In the genomic region with DNA sequence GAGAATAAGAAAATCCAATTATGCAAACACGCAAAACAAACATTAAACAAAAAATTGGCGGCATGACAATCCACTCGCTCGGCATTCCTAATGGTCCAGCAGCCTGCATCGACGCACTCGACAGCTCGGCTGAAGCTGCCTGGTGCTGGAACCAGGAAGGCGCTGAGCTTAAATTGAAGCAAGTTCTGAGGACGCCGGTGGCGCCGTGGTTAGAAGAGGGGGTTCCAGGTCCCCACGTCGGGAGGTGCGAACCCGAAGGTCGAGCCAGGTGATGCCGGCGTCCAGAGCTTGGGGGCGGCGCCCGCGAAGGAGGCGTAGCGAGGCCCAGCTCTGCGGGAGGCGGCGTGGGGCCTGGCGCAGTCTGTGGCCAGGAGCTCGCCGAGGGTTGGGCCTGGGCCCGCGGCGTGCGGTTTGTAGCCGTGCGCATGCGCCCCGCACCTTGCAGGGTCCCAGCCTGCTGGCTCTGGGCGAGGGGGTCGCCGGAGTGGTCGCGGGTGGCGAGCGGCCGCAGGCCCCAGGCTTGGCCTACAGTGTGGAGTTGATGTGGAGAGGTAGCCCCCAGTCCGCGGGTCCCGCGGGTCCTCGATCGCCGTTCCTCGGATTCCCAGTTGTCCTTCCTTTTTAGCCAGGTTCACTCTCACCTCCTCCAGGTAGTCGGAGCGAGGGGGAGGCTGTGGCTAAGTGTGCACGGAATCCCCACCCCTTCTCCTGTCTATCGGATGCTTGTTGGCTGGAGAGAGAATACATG, we compare ENCODE assay signal across 8 mouse cellular contexts. TPM values are rescaled to one million over a fixed set of nuclear protein-coding genes. Genes with fewer than 3 reads are reported as not detected.
DNase-seq lines count a peak whose midpoint lies in the region; ATAC-seq and TF ChIP-seq lines count a peak whose summit lies in the region.

No protein-coding gene starts in this region.

- peak overlapping the region; percentile 72 for H3K27ac ChIP-seq in MEL (ENCODE audit: control insufficient read depth, low read depth, low read length)
- H3K27ac ChIP-seq in forebrain, embryonic 16.5 days (ENCODE audit: low read length): peak overlapping the region; percentile 16; the same call in 1 of the 2 replicates
- peak overlapping the region; percentile 63 for H3K27ac ChIP-seq in layer of hippocampus, adult 2 months
- H3K27ac ChIP-seq in neural tube, embryonic 15.5 days (replicated peaks): peak overlapping the region; percentile 63; the same call in 1 of the 2 replicates
- H3K27ac ChIP-seq in thymus, adult 2 months (ENCODE audit: control insufficient read depth, insufficient read depth, low read length): no peak overlapping the region

- TF ChIP-seq POLR2A in MEL (IDR thresholded peaks at IDR 0.05; ENCODE audit: control insufficient read depth in 1 of 2, insufficient read depth in 1 of 2, low read depth in 1 of 2, low read length in 2 of 2, poor library complexity in 1 of 2): peak; percentile 69 to 73; a peak in 3 of 4 replicates
- peak; percentile 49; the same call in 1 of the 2 replicates for TF ChIP-seq POLR2A in lung, adult 2 months (IDR thresholded peaks at IDR 0.05; ENCODE audit: borderline replicate concordance, extremely low read depth, low read depth, low read length)
- 0 out of 2 replicates have a peak, but pooled peaks have one; percentile 31 for TF ChIP-seq POLR2A in thymus, adult 2 months (IDR thresholded peaks at IDR 0.05; ENCODE audit: control insufficient read depth, extremely low read depth, insufficient read depth, low read length, poor library complexity)

- no peaks in the 10 kb centered on the region for H3K9me3 ChIP-seq in MEL (replicated peaks; ENCODE audit: insufficient read depth, low read length)
- no peaks in the 10 kb centered on the region for H3K9me3 ChIP-seq in forebrain, embryonic 16.5 days (ENCODE audit: control insufficient read depth, low read length)
- H3K9me3 ChIP-seq in neural tube, embryonic 15.5 days (replicated peaks): no peaks in the 10 kb centered on the region

- intact Hi-C loops in heart, postnatal 36 days (cut with DNase I): loop anchor here (10.0 kb wide), 2 partner anchors 359 to 599 kb away; partner anchors contain the start of gene Mfsd1

- TF ChIP-seq RAD21 in MEL (IDR thresholded peaks at IDR 0.05; ENCODE audit: low read depth, low read length): no peak

- no peaks in the 10 kb centered on the region for H3K27me3 ChIP-seq in MEL (ENCODE audit: control insufficient read depth in 1 of 2, insufficient read depth in 2 of 2, low read length in 2 of 2)
- H3K27me3 ChIP-seq in forebrain, embryonic 16.5 days (replicated peaks; ENCODE audit: control insufficient read depth, insufficient read depth, low read length): peaks cover 14% of the 10 kb centered on the region
- peaks cover 19% of the 10 kb centered on the region for H3K27me3 ChIP-seq in neural tube, embryonic 15.5 days (replicated peaks)
- H3K27me3 ChIP-seq in thymus, adult 2 months (ENCODE audit: control insufficient read depth, insufficient read depth, low read length): peaks cover 12% of the 10 kb centered on the region

- peak; percentile 95 for ATAC-seq in forebrain, embryonic 16.5 days
- peak; percentile 95 for ATAC-seq in neural tube, embryonic 15.5 days (ENCODE audit: low FRiP score)

- peaks cover 2% of the 10 kb centered on the region in 2 experiments; a peak in 2 of 4 replicates for H3K4me1 ChIP-seq in MEL (ENCODE audit: control insufficient read depth in 1 of 2, insufficient read depth in 2 of 2, low read length in 2 of 2)
- H3K4me1 ChIP-seq in forebrain, embryonic 16.5 days (replicated peaks; ENCODE audit: control insufficient read depth, insufficient read depth, low read length): peaks cover 23% of the 10 kb centered on the region
- H3K4me1 ChIP-seq in lung, adult 2 months (ENCODE audit: control insufficient read depth, insufficient read depth, low read length): peaks cover 5% of the 10 kb centered on the region
- H3K4me1 ChIP-seq in neural tube, embryonic 15.5 days: peaks cover 29% of the 10 kb centered on the region
- peaks cover 18% of the 10 kb centered on the region for H3K4me1 ChIP-seq in thymus, adult 2 months (replicated peaks; ENCODE audit: control insufficient read depth, insufficient read depth, low read length)

- H3K36me3 ChIP-seq in MEL (ENCODE audit: control insufficient read depth in 1 of 2, insufficient read depth in 2 of 2, low read length in 2 of 2): peaks cover 0 to 7% of the 10 kb centered on the region in 2 experiments; a peak in 2 of 4 replicates
- no peaks in the 10 kb centered on the region for H3K36me3 ChIP-seq in forebrain, embryonic 16.5 days (ENCODE audit: control insufficient read depth, insufficient read depth)
- H3K36me3 ChIP-seq in neural tube, embryonic 15.5 days: no peaks in the 10 kb centered on the region
- H3K36me3 ChIP-seq in thymus, adult 2 months (ENCODE audit: control insufficient read depth, insufficient read depth, low read length): no peaks in the 10 kb centered on the region

- H3K4me3 ChIP-seq in MEL (ENCODE audit: control insufficient read depth in 1 of 2, insufficient read depth in 1 of 2, low read depth in 2 of 2, low read length in 2 of 2): peak overlapping the region; percentile 76 to 99
- H3K4me3 ChIP-seq in forebrain, embryonic 16.5 days (replicated peaks; ENCODE audit: low read length): peak overlapping the region; percentile 95
- H3K4me3 ChIP-seq in layer of hippocampus, adult 2 months: peak overlapping the region; percentile 85
- H3K4me3 ChIP-seq in lung, adult 2 months (replicated peaks; ENCODE audit: extremely low read depth, low read depth, low read length): peak overlapping the region; percentile 73
- H3K4me3 ChIP-seq in neural tube, embryonic 15.5 days (replicated peaks): peak overlapping the region; percentile 56
- peak overlapping the region; percentile 85 for H3K4me3 ChIP-seq in thymus, adult 2 months (ENCODE audit: control insufficient read depth, insufficient read depth, low read length)

- WGBS in forebrain, embryonic 16.5 days: under 1% methylated on average over 52 of the region's 60 CpGs
- WGBS in lung, adult 2 months: under 1% methylated on average over 60 of the region's 60 CpGs
- under 1% methylated on average over 57 of the region's 60 CpGs for whole genome bisulfite sequencing in neural tube, embryonic 15.5 days
- WGBS in thymus, adult 2 months: under 1% methylated on average over 60 of the region's 60 CpGs

- H3K79me2 ChIP-seq in MEL (ENCODE audit: control insufficient read depth, insufficient read depth, low read length, poor library complexity): peaks cover 31% of the 10 kb centered on the region

- peak overlapping the region; percentile 82 for H3K4me2 ChIP-seq in forebrain, embryonic 16.5 days (ENCODE audit: low read length)
- peak overlapping the region; percentile 69 for H3K4me2 ChIP-seq in neural tube, embryonic 15.5 days

- TF ChIP-seq EP300 in MEL (IDR thresholded peaks at IDR 0.05; ENCODE audit: low read depth in 1 of 2, low read length in 2 of 2): no peak

- peak overlapping the region; percentile 99 for H3K9ac ChIP-seq in MEL (ENCODE audit: control insufficient read depth, low read depth, low read length, poor library complexity, severe bottlenecking)
- H3K9ac ChIP-seq in forebrain, embryonic 16.5 days (replicated peaks; ENCODE audit: low read depth, low read length): peak overlapping the region; percentile 89
- peak overlapping the region; percentile 57 for H3K9ac ChIP-seq in neural tube, embryonic 15.5 days (replicated peaks)

- no peak for TF ChIP-seq CTCF in MEL (IDR thresholded peaks at IDR 0.05 in 2 of 3, conservative IDR thresholded peaks at IDR 0.05 in 1 of 3; ENCODE audit: control insufficient read depth in 1 of 3, insufficient read depth in 1 of 3, low read depth in 2 of 3, low read length in 3 of 3, poor library complexity in 1 of 3, severe bottlenecking in 1 of 3)
- TF ChIP-seq CTCF in layer of hippocampus, adult 2 months (conservative IDR thresholded peaks at IDR 0.05): no peak
- no peak for TF ChIP-seq CTCF in lung, adult 2 months (IDR thresholded peaks at IDR 0.05; ENCODE audit: insufficient read depth, low read length)
- TF ChIP-seq CTCF in thymus, adult 2 months (IDR thresholded peaks at IDR 0.05; ENCODE audit: borderline replicate concordance, control insufficient read depth, extremely low read depth, insufficient read depth, low read length, poor library complexity): 0 out of 2 replicates have a peak, but pooled peaks have one; percentile 24

- DNase-seq in MEL (ENCODE audit: low read depth, low spot score): peak; percentile 92
- peak; percentile 69 to 80 for DNase-seq in cerebellum, adult 18-20 months
- peak; percentile 72 to 84 for DNase-seq in heart, postnatal 36 days
- DNase-seq in layer of hippocampus, adult 2 months (ENCODE audit: low spot score in 2 of 2): peak; percentile 43 to 65
- peak; percentile 66 for DNase-seq in lung, adult 2 months
- DNase-seq in thymus, adult 2 months: peak; percentile 77

TF ChIP-seq in MEL, 35 proteins besides CTCF, POLR2A, EP300 and RAD21 (continues in another document):
- TF ChIP-seq MYC (IDR thresholded peaks at IDR 0.05; ENCODE audit: low read depth, low read length): no peak
- TF ChIP-seq UBTF (IDR thresholded peaks at IDR 0.05; ENCODE audit: borderline replicate concordance, insufficient read depth, low read depth, low read length): no peak
- TF ChIP-seq MYB (IDR thresholded peaks at IDR 0.05; ENCODE audit: low read depth, low read length): no peak
- TF ChIP-seq HCFC1 (IDR thresholded peaks at IDR 0.05; ENCODE audit: low read depth, low read length): peak; percentile 89

RNA-seq across cellular contexts. Expression of gene Shox2, which starts 4.1 kb away (rescaled TPM):
- 3.1 and 3.7 TPM in 2 replicates for total RNA-seq in MEL (2012; rRNA removed)
- polyA plus RNA-seq in MEL (2012; ENCODE audit: insufficient read depth in 1 of 2, insufficient read length in 2 of 2, low read depth in 1 of 2, low replicate concordance in 2 of 2, missing spikeins in 1 of 2): 1 to 10 TPM in 1 of 2 experiments, not detected in 1; 6.5 TPM
- 1.0 TPM in 2 replicates for polyA plus RNA-seq in forebrain, embryonic 16.5 days (2015; fragmentation: Nextera tagmentation; extraction: Ambion mirVana)
- total RNA-seq in heart, postnatal 36 days (2021): 1 to 10 TPM in 1 of 2 experiments, under 1 TPM in 1; 0.57 to 1.6 TPM
- under 1 TPM in 1 of 2 experiments, not detected in 1; 0.87 TPM for total RNA-seq in layer of hippocampus, adult 2 months (2021)
- 0.71 and 0.94 TPM in 2 replicates for polyA plus RNA-seq in lung, adult 2 months (2012; rRNA removed)
- 8.5 and 13.2 TPM in 2 replicates for polyA plus RNA-seq in neural tube, embryonic 15.5 days (2015; fragmentation: Nextera tagmentation; extraction: Ambion mirVana)
- polyA plus RNA-seq in thymus, adult 2 months (2012; rRNA removed): 0.47 and 0.51 TPM in 2 replicates

RNA-seq across cellular contexts. Expression of gene Rsrc1, which starts 4.5 kb away (rescaled TPM):
- 20.8 and 22.8 TPM in 2 replicates for total RNA-seq in MEL (2012; rRNA removed)
- 100 to 1,000 TPM in 1 of 2 experiments, 10 to 100 TPM in 1; 42.7 to 100 TPM for polyA plus RNA-seq in MEL (2012; ENCODE audit: insufficient read depth in 1 of 2, insufficient read length in 2 of 2, low read depth in 1 of 2, low replicate concordance in 2 of 2, missing spikeins in 1 of 2)
- polyA plus RNA-seq in forebrain, embryonic 16.5 days (2015; fragmentation: Nextera tagmentation; extraction: Ambion mirVana): 24.3 and 26.3 TPM in 2 replicates
- 10 to 100 TPM in 1 of 2 experiments, 1 to 10 TPM in 1; 9.3 to 13.5 TPM for total RNA-seq in heart, postnatal 36 days (2021)
- 10 to 100 TPM; 40.2 to 41.5 TPM for total RNA-seq in layer of hippocampus, adult 2 months (2021)
- 2.7 and 4.1 TPM in 2 replicates for polyA plus RNA-seq in lung, adult 2 months (2012; rRNA removed)
- 26.7 and 29.9 TPM in 2 replicates for polyA plus RNA-seq in neural tube, embryonic 15.5 days (2015; fragmentation: Nextera tagmentation; extraction: Ambion mirVana)
- polyA plus RNA-seq in thymus, adult 2 months (2012; rRNA removed): 4.7 and 5.1 TPM in 2 replicates
